Mouse (Mus musculus) liver, embryonic 11.5 days (tissue): ENCODE measurements around the gene Gm20532. TPM values are rescaled to one million over a fixed set of nuclear protein-coding genes. Genes with fewer than 3 reads are reported as not detected.

Source experiments
- ATAC-seq: fragments of 200-750 bp; cut with Nextera tagmentation; replicated peaks from 2 replicates; pipeline ENCODE4 v1.8.0; 2017; ENCODE audit warnings: moderate number of reproducible peaks, mild to moderate bottlenecking, moderate TSS enrichment, moderate library complexity; ENCODE audit not compliant: low FRiP score
- DNase-seq: peaks from one replicate; pipeline ENCODE4 v3.0.0-alpha.2; 2017; ENCODE audit warnings: low spot score
- H3K27ac ChIP-seq: fragments of 300-500 bp; sonication (generic); 2 replicates; pipeline ENCODE4 v1.5.1; 2014; ENCODE audit warnings: mild to moderate bottlenecking, low read depth, low read length, control low read depth
- H3K27me3 ChIP-seq: fragments of 300-500 bp; sonication (generic); replicated peaks from 2 replicates; pipeline ENCODE4 v1.6.1; 2014; ENCODE audit warnings: low read length, mixed read lengths; ENCODE audit not compliant: control insufficient read depth, insufficient read depth
- H3K36me3 ChIP-seq: fragments of 300-500 bp; sonication (generic); 2 replicates; pipeline ENCODE4 v1.6.1; 2014; ENCODE audit warnings: mild to moderate bottlenecking, low read length, moderate library complexity, mixed read lengths; ENCODE audit not compliant: control insufficient read depth, insufficient read depth
- H3K4me1 ChIP-seq: fragments of 300-500 bp; sonication (generic); replicated peaks from 2 replicates; pipeline ENCODE4 v1.6.1; 2014; ENCODE audit warnings: low read length, mixed read lengths; ENCODE audit not compliant: control insufficient read depth, insufficient read depth
- H3K4me2 ChIP-seq: fragments of 300-500 bp; sonication (generic); 2 replicates; pipeline ENCODE4 v1.6.1; 2014; ENCODE audit warnings: mild to moderate bottlenecking, control low read depth, moderate library complexity
- H3K4me3 ChIP-seq: fragments of 300-500 bp; sonication (generic); 2 replicates; pipeline ENCODE4 v1.5.1; 2014; ENCODE audit warnings: low read depth, low read length, control low read depth
- H3K9ac ChIP-seq: fragments of 300-500 bp; sonication (generic); 2 replicates; pipeline ENCODE4 v1.6.1; 2014; ENCODE audit warnings: low read depth, low read length, control low read depth
- H3K9me3 ChIP-seq: fragments of 300-500 bp; sonication (generic); 2 replicates; pipeline ENCODE4 v1.6.1; 2016; ENCODE audit warnings: low read length, inconsistent platforms, mixed read lengths; ENCODE audit not compliant: control insufficient read depth
- WGBS: fragments of 180-500 bp; shearing (Covaris S2); extraction: QIAGEN DNeasy Blood & Tissue Kit; methylation state at CpG from one replicate; pipeline ENCODE4 v1.1.7; 2014; 5-methylcytosine and 5-hydroxymethylcytosine counted together
- polyA plus RNA-seq: library from polyadenylated mRNA; unstranded; fragments of >200 nt; fragmentation: Nextera tagmentation; extraction: Ambion mirVana; gene quantifications from 2 replicates; pipeline ENCODE4 v1.2.1, GENCODE M21; 2014

Gm20532 gene
- polyA plus RNA-seq, 1 experiment from 2014 or later: not detected

DNA sequence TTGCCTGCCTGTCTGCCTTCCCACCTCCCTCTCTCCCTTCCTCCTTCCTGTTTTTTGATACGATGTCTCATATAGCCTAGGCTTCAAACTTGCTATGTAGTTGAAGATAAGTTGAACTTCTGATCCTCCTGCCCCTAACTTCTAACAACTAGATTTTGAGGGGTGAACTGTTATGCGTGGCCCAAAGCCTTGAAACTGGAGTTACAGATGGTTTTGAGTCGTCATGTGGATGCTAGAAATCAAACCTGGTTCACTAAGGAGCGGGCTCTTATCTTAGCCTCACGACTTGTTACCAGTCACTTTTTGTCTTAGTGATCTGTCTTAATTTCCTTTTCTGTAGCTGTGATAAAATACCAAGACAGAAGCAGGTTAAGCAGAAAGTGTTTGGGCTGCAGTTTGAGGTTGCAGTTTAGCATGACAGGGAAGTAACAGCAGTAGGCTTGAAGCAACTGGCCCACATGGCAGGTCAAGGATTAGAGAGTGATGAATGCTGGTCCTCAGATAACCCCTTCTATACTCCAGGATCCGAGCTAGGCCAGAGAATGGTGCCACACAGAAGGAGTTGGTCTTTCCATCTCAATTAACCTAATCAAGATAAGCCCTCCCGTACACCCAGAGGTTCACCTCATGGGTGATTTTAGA lies 54.7 kb downstream of the Gm20532 start:
- 46% methylated on average over 7 of the region's 7 CpGs for WGBS
- Histone ChIP-seq H3K4me1 (peaks cover 25% of the 10 kb centered on the region), H3K9ac (peak overlapping the region; percentile 100; the same call in 1 of the 2 replicates), H3K9me3 (no peaks in the 10 kb centered on the region), H3K27ac (no peak overlapping the region), H3K36me3 (peaks cover 26% of the 10 kb centered on the region), H3K27me3 (no peaks in the 10 kb centered on the region), H3K4me2 (no peak overlapping the region), H3K4me3 (no peak overlapping the region)
- DNase-seq (no peak), ATAC-seq (no peak)

- H3K36me3 ChIP-seq: no peaks in the 10 kb centered on the region; the same call in 1 of the 2 replicates
- no peaks in the 10 kb centered on the region for H3K9me3 ChIP-seq
- 61% methylated on average over 2 of the region's 2 CpGs for WGBS
- ATAC-seq: no peak
- H3K4me2 ChIP-seq: no peak overlapping the region
- H3K4me1 ChIP-seq: peaks cover 8% of the 10 kb centered on the region; the same call in 1 of the 2 replicates
- no peak overlapping the region for H3K4me3 ChIP-seq
- H3K27me3 ChIP-seq: no peaks in the 10 kb centered on the region
- H3K9ac ChIP-seq: no peak overlapping the region
- H3K27ac ChIP-seq: no peak overlapping the region
- peak; percentile 55 for DNase-seq
Measured at GRCm38 (mm10) chr2:26643942-26644341, 57.5 kb downstream of the Gm20532 start.

DNA sequence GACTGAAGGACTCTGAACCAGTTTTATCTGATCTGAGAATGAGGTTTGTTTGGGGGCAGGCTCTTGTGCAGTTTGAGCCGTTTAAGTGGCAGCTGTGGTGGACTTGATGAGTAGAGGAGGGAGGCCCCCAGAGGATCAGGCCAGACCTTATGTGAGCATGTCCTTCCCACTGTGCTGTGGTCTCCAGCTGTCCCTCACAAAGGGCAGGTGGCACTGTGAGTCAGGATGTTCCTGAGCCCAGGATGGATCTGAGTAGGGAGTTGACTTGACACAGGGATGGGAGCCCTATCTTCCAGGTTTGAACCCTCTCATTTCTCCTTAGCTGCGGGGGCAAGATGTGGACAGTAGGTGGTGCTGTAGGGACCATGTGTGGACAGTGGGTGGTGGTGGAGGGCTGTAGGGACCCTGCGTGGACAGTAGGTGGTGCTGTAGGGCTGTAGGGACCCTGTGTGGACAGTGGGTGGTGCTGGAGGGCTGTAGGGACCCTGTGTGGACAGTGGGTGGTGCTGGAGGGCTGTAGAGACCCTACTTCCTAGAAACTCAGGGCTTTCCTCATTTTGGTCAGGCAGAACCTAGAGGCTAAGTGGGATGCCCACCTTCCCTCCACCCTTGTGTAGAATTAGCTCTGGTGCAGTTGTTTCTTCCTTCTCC lies 60.3 kb downstream of the Gm20532 start:
- Histone ChIP-seq H3K27me3 (no peaks in the 10 kb centered on the region), H3K4me3 (no peak overlapping the region), H3K4me1 (no peaks in the 10 kb centered on the region), H3K27ac (no peak overlapping the region), H3K9ac (no peak overlapping the region), H3K36me3 (no peaks in the 10 kb centered on the region), H3K4me2 (no peak overlapping the region), H3K9me3 (no peaks in the 10 kb centered on the region)
- WGBS: 24% methylated on average over 3 of the region's 3 CpGs
- peak; percentile 83 for DNase-seq
- peak; percentile 89 for ATAC-seq

GRCm38 (mm10) chr2:26654687-26655086 lies 68.2 kb downstream of the Gm20532 start:
- Histone ChIP-seq H3K36me3 (no peaks in the 10 kb centered on the region), H3K4me3 (no peak overlapping the region), H3K27me3 (no peaks in the 10 kb centered on the region), H3K9ac (no peak overlapping the region), H3K27ac (no peak overlapping the region), H3K4me2 (no peak overlapping the region), H3K9me3 (no peaks in the 10 kb centered on the region), H3K4me1 (no peaks in the 10 kb centered on the region)
- WGBS: 58% methylated on average over 1 of the region's 1 CpGs
- DNase-seq (no peak), ATAC-seq (no peak)

DNA sequence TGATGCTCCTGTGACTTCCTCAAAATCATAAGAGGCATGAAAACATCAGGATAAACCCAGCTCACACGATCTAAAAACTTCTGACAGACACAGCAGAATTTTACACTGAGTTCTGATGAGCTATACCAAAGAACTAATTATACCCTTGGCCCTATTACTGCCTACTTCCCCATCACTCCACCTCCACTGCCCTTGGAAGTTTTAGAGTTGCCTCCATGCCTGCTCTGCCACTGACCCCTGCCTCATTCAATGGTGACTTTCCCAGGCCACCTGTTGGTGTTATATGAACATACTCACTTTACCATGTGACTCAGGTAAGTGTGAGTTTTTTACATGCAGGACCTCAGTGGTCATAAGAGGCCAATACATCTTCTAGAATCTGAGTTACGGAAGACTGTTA lies 71.0 kb downstream of the Gm20532 start:
- H3K9me3 ChIP-seq: no peaks in the 10 kb centered on the region
- H3K27ac ChIP-seq: no peak overlapping the region
- WGBS: 85% methylated on average over 2 of the region's 2 CpGs
- no peak overlapping the region for H3K4me3 ChIP-seq
- H3K9ac ChIP-seq: no peak overlapping the region
- peaks cover 4% of the 10 kb centered on the region for H3K27me3 ChIP-seq
- no peaks in the 10 kb centered on the region for H3K4me1 ChIP-seq
- ATAC-seq (no peak), DNase-seq (no peak)
- H3K4me2 ChIP-seq: no peak overlapping the region
- no peaks in the 10 kb centered on the region for H3K36me3 ChIP-seq

DNA sequence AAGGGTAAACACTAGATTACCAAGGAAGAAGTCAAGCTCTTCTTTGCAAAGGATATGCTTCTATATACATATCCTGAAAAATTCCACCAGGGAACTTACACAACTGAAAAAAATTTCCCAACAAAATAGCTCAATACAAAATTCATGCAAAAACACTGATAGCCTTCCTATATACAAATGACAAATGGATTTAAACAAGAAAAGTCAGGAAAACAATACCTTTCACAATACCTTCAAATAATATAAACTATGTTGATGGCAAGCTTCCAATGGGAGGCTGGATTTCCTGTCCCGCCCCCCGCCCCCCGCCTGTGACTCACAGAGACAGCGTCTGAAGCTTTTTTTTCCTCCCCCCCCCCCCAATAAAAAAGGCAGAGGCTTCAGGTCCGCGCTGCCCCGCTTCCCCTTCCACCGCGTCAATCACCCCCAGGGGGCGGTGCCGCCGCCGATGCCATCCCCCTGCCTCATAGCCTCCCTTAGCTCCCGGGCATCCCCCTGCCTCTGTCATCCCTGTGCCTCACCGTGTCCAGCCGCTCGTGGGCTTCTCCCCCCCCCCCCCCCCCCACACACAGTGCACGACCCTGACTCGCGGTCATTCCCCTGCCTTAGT lies 74.8 kb downstream of the Gm20532 start:
- Histone ChIP-seq H3K4me1 (no peaks in the 10 kb centered on the region), H3K9me3 (no peaks in the 10 kb centered on the region), H3K27ac (no peak overlapping the region), H3K4me2 (peak overlapping the region; percentile 60), H3K9ac (no peak overlapping the region), H3K36me3 (no peaks in the 10 kb centered on the region), H3K27me3 (peaks cover 6% of the 10 kb centered on the region), H3K4me3 (peak overlapping the region; percentile 33)
- no peak for DNase-seq
- 4% methylated on average over 19 of the region's 20 CpGs for WGBS
- no peak for ATAC-seq

GRCm38 (mm10) chr2:26661768-26662508 lies 75.5 kb downstream of the Gm20532 start:
- WGBS: 46% methylated on average over 29 of the region's 29 CpGs
- no peak overlapping the region for H3K9ac ChIP-seq

GRCm38 (mm10) chr2:26662509-26662882 lies 76.1 kb downstream of the Gm20532 start:
- Histone ChIP-seq H3K36me3 (no peaks in the 10 kb centered on the region), H3K9ac (no peak overlapping the region), H3K4me1 (no peaks in the 10 kb centered on the region), H3K9me3 (no peaks in the 10 kb centered on the region), H3K27ac (no peak overlapping the region), H3K4me3 (no peak overlapping the region), H3K4me2 (no peak overlapping the region), H3K27me3 (peaks cover 6% of the 10 kb centered on the region)
- DNase-seq (no peak), ATAC-seq (no peak)
- WGBS: 74% methylated on average over 13 of the region's 13 CpGs

More at GRCm38 (mm10) chr2:26661768-26662508, 75.5 kb downstream of the Gm20532 start:
- H3K27me3 ChIP-seq: peaks cover 6% of the 10 kb centered on the region
- peak overlapping the region; percentile 33 for H3K4me3 ChIP-seq
- H3K4me2 ChIP-seq: peak overlapping the region; percentile 60
- DNase-seq (no peak), ATAC-seq (no peak)
- H3K27ac ChIP-seq: no peak overlapping the region
- no peaks in the 10 kb centered on the region for H3K9me3 ChIP-seq
- no peaks in the 10 kb centered on the region for H3K4me1 ChIP-seq
- H3K36me3 ChIP-seq: no peaks in the 10 kb centered on the region
